Mouse (Mus musculus) forebrain, embryonic 15.5 days (tissue): Measurements from ENCODE around the gene Chn2. TPM values are rescaled to one million over a fixed set of nuclear protein-coding genes. Genes with fewer than 3 reads are reported as not detected.

ENCODE experiments used
- ATAC-seq: fragments of 200-750 bp; cut with Nextera tagmentation; replicated peaks from 2 replicates; pipeline ENCODE4 v1.8.0; 2017; ENCODE audit warnings: mild to moderate bottlenecking, moderate TSS enrichment, moderate library complexity
- H3K27ac ChIP-seq: fragments of 300-500 bp; sonication (generic); replicated peaks from 2 replicates; pipeline ENCODE4 v1.5.1; 2015; ENCODE audit warnings: mild to moderate bottlenecking, inconsistent platforms
- H3K27me3 ChIP-seq: fragments of 300-500 bp; sonication (generic); 2 replicates; pipeline ENCODE4 v1.6.1; 2015; ENCODE audit warnings: inconsistent platforms
- H3K36me3 ChIP-seq: fragments of 300-500 bp; sonication (generic); 2 replicates; pipeline ENCODE4 v1.6.1; 2015; ENCODE audit warnings: mild to moderate bottlenecking, inconsistent platforms
- H3K4me1 ChIP-seq: fragments of 300-500 bp; sonication (generic); 2 replicates; pipeline ENCODE4 v1.6.1; 2015; ENCODE audit warnings: inconsistent platforms
- H3K4me2 ChIP-seq: fragments of 300-500 bp; sonication (generic); replicated peaks from 2 replicates; pipeline ENCODE4 v1.6.1; 2015; ENCODE audit warnings: mild to moderate bottlenecking, inconsistent platforms
- H3K4me3 ChIP-seq: fragments of 300-500 bp; sonication (generic); 2 replicates; pipeline ENCODE4 v1.5.1; 2015; ENCODE audit warnings: mild to moderate bottlenecking, inconsistent platforms
- H3K9ac ChIP-seq: fragments of 300-500 bp; sonication (generic); replicated peaks from 2 replicates; pipeline ENCODE4 v1.6.1; 2015; ENCODE audit warnings: mild to moderate bottlenecking, inconsistent platforms
- H3K9me3 ChIP-seq: fragments of 300-500 bp; sonication (generic); 2 replicates; pipeline ENCODE4 v1.6.1; 2016; ENCODE audit warnings: inconsistent platforms
- WGBS: fragments of 180-500 bp; shearing (Covaris S2); methylation state at CpG from one replicate; pipeline ENCODE4 v1.1.7; 2015; ENCODE audit warnings: mixed read lengths; 5-methylcytosine and 5-hydroxymethylcytosine counted together
- polyA plus RNA-seq: library from polyadenylated mRNA; unstranded; fragments of >200 nt; fragmentation: Nextera tagmentation; extraction: Ambion mirVana; gene quantifications from 2 replicates; pipeline ENCODE4 v1.2.1, GENCODE M21; 2015

The Chn2 gene
- polyA plus RNA-seq, 1 experiment from 2014 or later: 46.2 TPM

DNA sequence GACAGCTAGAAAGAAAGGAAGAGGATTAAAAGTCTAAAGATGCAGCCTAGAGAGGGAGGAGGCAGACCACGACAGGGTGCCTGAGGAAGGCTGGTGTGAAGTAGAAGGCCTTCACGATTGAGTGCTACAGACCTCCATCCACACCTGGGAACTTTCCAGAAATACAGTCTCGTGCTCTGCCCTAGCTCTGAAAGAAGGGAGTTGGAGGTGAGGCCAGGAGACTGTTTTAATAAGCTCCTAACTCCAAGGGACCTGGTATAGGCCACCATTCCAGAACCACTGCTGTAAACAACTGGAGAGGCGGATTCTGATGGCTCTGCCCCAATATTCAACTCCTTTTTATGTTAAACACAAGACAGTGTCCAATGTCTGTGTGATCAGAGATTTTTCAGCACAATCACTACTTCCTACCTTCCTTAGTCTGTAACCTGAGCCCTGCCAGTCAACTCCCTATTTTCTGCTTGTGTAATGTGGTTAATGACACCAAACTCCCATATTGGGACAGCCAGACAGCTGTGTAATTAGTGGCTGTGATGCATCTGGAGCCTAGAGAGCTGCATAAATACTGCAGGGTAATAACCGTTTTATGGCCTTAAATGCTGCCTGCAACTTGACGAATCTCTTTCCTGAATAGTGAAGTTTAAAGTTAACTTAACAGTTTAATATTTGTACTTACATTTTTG, 109.6 kb downstream of the Chn2 start:
- WGBS: 50% methylated on average over 6 of the region's 6 CpGs
- no peak for ATAC-seq
- Histone ChIP-seq H3K4me2 (no peak overlapping the region), H3K27me3 (no peaks in the 10 kb centered on the region), H3K4me1 (peaks cover 15% of the 10 kb centered on the region), H3K27ac (no peak overlapping the region), H3K9ac (no peak overlapping the region), H3K4me3 (no peak overlapping the region), H3K36me3 (no peaks in the 10 kb centered on the region), H3K9me3 (no peaks in the 10 kb centered on the region)

DNA sequence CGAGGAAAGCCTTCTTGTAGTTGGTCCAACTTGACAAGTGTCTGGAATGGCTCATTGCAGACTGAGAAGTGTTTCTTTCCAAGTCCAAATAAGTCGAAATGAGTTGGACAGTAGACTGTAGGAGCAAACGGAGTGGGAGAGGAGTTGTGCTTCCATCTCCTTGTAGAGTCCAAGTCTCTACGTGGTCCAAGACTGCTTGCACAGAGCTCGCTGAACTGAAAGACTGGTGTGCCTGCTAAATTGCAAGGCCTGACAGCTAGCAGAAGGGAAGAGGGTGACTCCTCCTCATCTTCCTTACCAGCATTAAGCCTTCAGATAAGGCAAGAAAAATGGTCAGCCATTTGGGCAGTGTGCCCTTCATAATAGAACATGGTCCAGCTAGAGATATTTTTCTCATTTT, 111.5 kb downstream of the Chn2 start:
- no peak for ATAC-seq
- no peaks in the 10 kb centered on the region for H3K9me3 ChIP-seq

DNA sequence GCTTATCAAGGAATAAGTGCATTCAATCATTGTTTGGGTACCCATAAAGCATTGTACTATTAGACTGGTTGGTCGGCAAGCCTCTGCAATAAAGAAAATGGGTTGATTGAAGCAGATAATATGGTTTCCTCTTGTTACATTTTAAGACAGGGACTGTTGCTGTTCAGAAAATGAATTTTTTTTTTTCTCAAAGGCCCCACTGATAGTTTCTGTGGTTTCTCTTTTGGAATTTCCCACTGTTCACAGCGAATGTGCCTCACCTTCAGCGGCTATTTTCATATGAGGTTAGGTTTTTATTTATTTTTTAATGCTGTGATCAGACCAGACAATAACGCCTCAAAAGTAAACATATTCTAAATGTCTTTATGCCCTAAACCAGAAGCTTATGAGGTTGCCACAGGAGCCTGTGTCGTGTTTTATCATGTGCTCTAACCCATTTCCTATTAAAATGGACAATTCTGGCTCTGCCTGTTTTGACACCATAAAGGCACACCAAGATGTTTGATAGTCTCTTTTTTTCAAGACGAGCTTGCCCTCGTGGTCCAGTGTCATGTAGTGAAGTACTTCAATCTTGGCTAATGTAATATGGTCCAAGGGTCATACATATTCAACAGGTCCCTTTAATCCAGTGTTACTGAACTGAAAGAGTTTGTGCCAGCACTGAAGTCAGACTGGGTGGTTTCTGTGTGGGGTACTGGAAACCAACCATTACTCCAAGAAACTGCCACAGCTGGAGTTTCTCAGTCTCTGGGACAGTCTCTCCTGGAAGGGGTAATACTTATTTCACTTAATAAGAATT, 112.3 kb downstream of the Chn2 start:
- Histone ChIP-seq H3K36me3 (no peaks in the 10 kb centered on the region), H3K27ac (no peak overlapping the region), H3K4me3 (no peak overlapping the region), H3K9me3 (no peaks in the 10 kb centered on the region), H3K9ac (no peak overlapping the region), H3K27me3 (no peaks in the 10 kb centered on the region), H3K4me2 (no peak overlapping the region), H3K4me1 (peaks cover 15% of the 10 kb centered on the region)
- ATAC-seq: no peak
- 54% methylated on average over 7 of the region's 7 CpGs for WGBS

More for the DNA sequence above, 111.5 kb downstream of the Chn2 start:
- H3K9ac ChIP-seq: no peak overlapping the region
- H3K4me1 ChIP-seq: peaks cover 15% of the 10 kb centered on the region
- H3K36me3 ChIP-seq: no peaks in the 10 kb centered on the region
- H3K4me3 ChIP-seq: no peak overlapping the region
- no peak overlapping the region for H3K4me2 ChIP-seq
- H3K27ac ChIP-seq: no peak overlapping the region
- no peaks in the 10 kb centered on the region for H3K27me3 ChIP-seq
- WGBS: 89% methylated on average over 5 of the region's 5 CpGs

DNA sequence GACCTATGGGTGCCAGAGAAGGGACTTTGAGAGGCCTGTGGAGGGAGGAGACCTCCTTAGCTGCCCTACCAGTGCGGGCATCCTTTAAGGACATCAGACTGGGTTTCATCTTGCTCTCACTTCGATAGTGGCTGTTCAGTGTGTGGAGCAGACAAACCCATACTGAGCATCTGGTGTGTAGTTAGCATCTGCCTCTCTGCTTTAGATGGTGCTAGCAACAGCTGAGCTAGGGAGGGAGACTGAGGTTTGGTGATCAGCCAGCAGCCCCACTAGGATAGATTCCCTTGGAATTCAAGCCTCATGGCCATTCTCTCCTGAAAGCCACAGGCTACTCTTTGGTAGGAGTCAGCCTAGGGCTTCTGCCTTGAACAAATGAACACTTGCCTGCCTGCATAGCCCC, 117.7 kb downstream of the Chn2 start:
- ATAC-seq: no peak
- Histone ChIP-seq H3K4me1 (peaks cover 19% of the 10 kb centered on the region), H3K27ac (no peak overlapping the region), H3K9ac (no peak overlapping the region), H3K9me3 (no peaks in the 10 kb centered on the region), H3K36me3 (no peaks in the 10 kb centered on the region), H3K27me3 (no peaks in the 10 kb centered on the region), H3K4me2 (no peak overlapping the region), H3K4me3 (no peak overlapping the region)
- WGBS: 94% methylated on average over 2 of the region's 2 CpGs

DNA sequence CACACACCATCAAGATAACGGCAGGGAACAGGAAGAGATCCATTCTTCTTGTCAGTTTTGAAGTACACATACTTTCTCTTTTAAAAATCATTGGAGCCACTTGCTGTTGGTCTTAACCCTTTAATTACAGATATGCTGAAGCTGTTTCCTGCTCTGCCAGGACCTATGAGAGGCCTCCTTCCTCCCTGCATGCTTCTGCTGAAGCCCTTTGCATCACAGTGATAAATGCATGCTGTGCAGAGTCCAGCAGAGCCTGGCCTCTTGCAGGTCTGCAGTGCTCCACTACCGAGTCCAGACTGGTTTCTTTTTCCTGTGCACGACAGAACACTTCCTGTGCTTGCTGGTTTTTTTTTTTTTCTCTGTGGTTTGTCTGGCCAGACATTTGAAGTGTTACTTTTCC, 119.0 kb downstream of the Chn2 start:
- WGBS: 65% methylated on average over 3 of the region's 3 CpGs
- no peaks in the 10 kb centered on the region for H3K36me3 ChIP-seq
- H3K9me3 ChIP-seq: no peaks in the 10 kb centered on the region
- H3K4me3 ChIP-seq: no peak overlapping the region
- H3K4me1 ChIP-seq: peaks cover 10% of the 10 kb centered on the region; the same call in 1 of the 2 replicates
- H3K27me3 ChIP-seq: no peaks in the 10 kb centered on the region
- H3K27ac ChIP-seq: no peak overlapping the region
- H3K9ac ChIP-seq: no peak overlapping the region
- H3K4me2 ChIP-seq: no peak overlapping the region
- no peak for ATAC-seq

DNA sequence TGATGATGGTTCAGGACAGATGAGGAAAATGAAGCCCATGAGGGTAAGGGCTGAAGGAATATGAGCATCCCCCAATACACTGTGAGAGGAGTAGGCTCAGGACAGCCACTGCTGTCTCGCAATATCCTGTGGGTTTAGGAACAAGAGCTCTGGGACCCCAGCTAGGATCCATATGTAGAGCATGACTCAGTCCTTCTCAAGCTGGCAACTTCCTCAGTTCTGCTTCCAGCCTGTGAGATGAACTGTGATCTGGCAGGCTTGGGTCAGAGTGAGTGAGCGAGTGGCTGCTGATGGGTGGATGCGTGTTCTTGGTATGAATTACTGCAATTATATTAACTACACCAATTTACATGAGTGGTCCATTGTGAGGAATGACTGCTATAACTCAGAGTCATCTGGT, 121.3 kb downstream of the Chn2 start:
- no peak overlapping the region for H3K9ac ChIP-seq
- no peak overlapping the region for H3K27ac ChIP-seq
- H3K4me2 ChIP-seq: no peak overlapping the region
- no peaks in the 10 kb centered on the region for H3K36me3 ChIP-seq
- H3K9me3 ChIP-seq: no peaks in the 10 kb centered on the region
- H3K27me3 ChIP-seq: no peaks in the 10 kb centered on the region
- peaks cover 10% of the 10 kb centered on the region; the same call in 1 of the 2 replicates for H3K4me1 ChIP-seq
- H3K4me3 ChIP-seq: no peak overlapping the region
- ATAC-seq: no peak
- 78% methylated on average over 3 of the region's 3 CpGs for WGBS

DNA sequence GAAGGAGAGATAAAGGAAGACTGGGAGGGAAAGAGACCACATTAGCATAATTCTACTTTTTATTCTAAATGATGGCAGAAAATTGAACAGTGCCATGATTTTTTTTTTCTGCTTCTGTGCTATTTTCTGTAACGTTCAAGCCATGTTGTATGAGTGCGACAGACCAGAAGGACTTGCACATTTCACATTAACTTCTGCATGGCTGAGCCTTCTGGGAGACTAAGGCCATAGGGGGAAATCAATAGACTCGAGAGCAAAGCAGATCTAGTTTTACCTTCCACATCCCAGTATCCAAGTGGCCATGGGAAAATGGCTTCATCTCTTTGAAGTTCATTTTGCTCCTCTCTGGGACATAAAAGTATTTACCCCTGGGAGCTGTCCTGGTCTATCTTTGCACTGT, 121.9 kb downstream of the Chn2 start:
- Histone ChIP-seq H3K27ac (no peak overlapping the region), H3K27me3 (no peaks in the 10 kb centered on the region), H3K4me1 (peaks cover 10% of the 10 kb centered on the region; the same call in 1 of the 2 replicates), H3K4me3 (no peak overlapping the region), H3K9ac (no peak overlapping the region), H3K9me3 (no peaks in the 10 kb centered on the region), H3K4me2 (no peak overlapping the region), H3K36me3 (no peaks in the 10 kb centered on the region)
- ATAC-seq: no peak
- WGBS: 35% methylated on average over 3 of the region's 3 CpGs

DNA sequence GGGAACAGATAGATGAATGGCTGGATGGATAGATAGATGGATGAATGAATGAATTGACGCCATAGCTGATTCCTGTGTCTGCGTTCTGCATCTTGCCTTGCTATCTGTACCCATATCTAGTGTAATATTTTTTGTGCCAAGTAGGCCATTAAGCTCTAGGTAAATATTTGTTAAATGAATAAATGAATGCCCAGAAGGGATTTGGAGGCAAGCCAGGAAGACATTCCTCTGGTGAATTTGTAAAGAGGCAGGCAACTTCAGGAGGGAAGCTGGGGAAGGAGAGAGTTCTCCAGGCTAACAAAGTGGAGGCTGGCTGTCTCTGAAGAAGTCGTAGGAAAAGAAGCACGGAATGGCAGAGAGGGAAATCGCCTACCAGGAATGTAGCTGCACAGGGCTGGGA, 123.0 kb downstream of the Chn2 start:
- Histone ChIP-seq H3K4me1 (peaks cover 10% of the 10 kb centered on the region; the same call in 1 of the 2 replicates), H3K9me3 (no peaks in the 10 kb centered on the region), H3K36me3 (no peaks in the 10 kb centered on the region), H3K9ac (no peak overlapping the region), H3K4me3 (no peak overlapping the region), H3K27me3 (no peaks in the 10 kb centered on the region), H3K27ac (no peak overlapping the region), H3K4me2 (no peak overlapping the region)
- WGBS: 71% methylated on average over 5 of the region's 5 CpGs
- ATAC-seq: no peak

DNA sequence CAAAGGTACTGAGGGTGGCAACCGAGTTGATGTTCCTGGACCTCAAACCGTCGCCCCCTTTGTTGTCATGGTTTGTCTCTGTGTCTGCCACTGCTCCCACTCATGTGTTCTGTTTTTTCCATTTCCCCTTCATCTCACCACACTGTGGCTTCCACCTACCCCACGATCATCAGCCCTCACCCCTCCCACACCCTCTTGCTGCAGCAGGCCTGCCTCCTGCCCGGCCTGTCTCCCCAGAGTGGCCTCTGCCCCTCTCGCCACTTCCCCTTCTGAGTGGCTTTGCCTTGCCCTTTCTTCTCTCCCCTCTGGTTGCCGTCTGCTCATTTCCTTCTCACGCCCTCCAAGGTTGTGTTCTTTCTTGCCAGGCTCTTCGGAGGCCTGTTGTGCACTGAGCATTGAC, 123.4 kb downstream of the Chn2 start:
- ATAC-seq: no peak
- WGBS: 82% methylated on average over 9 of the region's 9 CpGs
- Histone ChIP-seq H3K27ac (no peak overlapping the region), H3K4me2 (no peak overlapping the region), H3K27me3 (no peaks in the 10 kb centered on the region), H3K9me3 (no peaks in the 10 kb centered on the region), H3K9ac (no peak overlapping the region), H3K4me1 (peaks cover 10% of the 10 kb centered on the region; the same call in 1 of the 2 replicates), H3K4me3 (no peak overlapping the region), H3K36me3 (no peaks in the 10 kb centered on the region)

DNA sequence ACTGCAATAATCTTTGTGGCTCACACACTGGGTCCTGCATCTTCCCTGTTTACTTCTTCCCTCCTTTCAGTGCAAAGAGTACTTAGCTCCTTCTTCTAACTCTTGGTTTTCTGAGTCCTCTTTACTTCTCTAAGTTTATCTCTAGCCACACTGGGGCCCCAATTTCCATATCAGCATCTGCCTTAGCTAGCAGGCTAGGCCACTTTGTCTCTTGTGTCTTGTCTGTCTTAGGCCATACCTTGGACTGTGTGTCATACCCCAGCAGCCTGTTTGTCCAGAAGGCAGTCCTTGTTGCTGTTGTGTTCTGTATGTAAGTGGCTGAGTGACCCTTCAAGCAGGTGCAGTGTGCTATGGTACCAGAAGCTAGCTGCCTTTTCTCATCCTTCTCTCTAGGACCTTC, 124.3 kb downstream of the Chn2 start:
- Histone ChIP-seq H3K36me3 (no peaks in the 10 kb centered on the region), H3K4me1 (peaks cover 10% of the 10 kb centered on the region; the same call in 1 of the 2 replicates), H3K9ac (no peak overlapping the region), H3K4me3 (no peak overlapping the region), H3K27ac (no peak overlapping the region), H3K4me2 (no peak overlapping the region), H3K27me3 (no peaks in the 10 kb centered on the region), H3K9me3 (no peaks in the 10 kb centered on the region)
- ATAC-seq: no peak

DNA sequence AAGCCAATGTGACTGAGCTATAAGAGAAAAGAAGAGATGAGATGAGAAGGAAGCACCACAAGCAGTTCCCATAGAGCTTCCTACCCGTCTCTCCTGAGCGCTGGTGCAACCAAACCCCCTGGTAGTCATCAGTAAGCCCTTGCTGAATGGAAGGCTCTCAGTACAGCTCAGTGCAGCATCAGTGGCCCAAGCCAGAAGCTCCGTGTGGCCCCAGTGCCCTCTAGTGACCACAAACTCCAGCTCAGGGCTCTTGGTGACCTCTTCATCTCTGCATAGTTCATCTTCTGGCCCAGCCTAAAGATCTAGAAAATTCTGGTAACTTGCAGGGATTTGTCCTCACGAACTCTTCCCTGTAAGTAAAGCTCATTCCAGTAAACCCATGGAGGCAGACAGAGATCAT, 125.4 kb downstream of the Chn2 start:
- Histone ChIP-seq H3K27me3 (no peaks in the 10 kb centered on the region), H3K4me3 (no peak overlapping the region), H3K9ac (no peak overlapping the region), H3K36me3 (no peaks in the 10 kb centered on the region), H3K27ac (no peak overlapping the region), H3K9me3 (no peaks in the 10 kb centered on the region), H3K4me1 (peaks cover 10% of the 10 kb centered on the region; the same call in 1 of the 2 replicates), H3K4me2 (no peak overlapping the region)
- WGBS: 38% methylated on average over 4 of the region's 4 CpGs
- no peak for ATAC-seq

DNA sequence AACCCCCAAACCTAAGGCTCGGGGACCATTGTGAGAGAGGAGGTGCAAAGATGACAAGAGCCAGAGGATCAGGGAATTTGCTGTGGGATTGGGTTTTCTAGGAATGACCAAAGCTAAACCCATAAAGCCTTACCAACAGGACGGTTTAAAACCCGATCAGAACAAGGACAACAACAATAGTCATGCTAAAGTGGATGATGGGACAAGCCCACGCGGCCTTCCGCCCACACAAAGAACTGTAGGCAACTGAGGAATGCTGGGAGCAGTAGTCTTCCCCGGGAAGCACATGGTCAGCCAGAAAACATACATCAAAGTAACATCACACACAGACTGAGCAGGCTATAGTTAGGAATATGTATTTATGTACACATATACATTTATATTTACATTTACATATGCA, 125.9 kb downstream of the Chn2 start:
- no peaks in the 10 kb centered on the region for H3K36me3 ChIP-seq
- no peak overlapping the region for H3K4me3 ChIP-seq
- no peak for ATAC-seq

More for the DNA sequence above, 125.9 kb downstream of the Chn2 start:
- Histone ChIP-seq H3K9ac (no peak overlapping the region), H3K9me3 (no peaks in the 10 kb centered on the region), H3K4me2 (no peak overlapping the region), H3K27me3 (no peaks in the 10 kb centered on the region), H3K4me1 (peaks cover 10% of the 10 kb centered on the region; the same call in 1 of the 2 replicates), H3K27ac (no peak overlapping the region)
- 81% methylated on average over 7 of the region's 7 CpGs for WGBS
